14 mouse cellular contexts compared by ENCODE assay signal in the genomic region with DNA sequence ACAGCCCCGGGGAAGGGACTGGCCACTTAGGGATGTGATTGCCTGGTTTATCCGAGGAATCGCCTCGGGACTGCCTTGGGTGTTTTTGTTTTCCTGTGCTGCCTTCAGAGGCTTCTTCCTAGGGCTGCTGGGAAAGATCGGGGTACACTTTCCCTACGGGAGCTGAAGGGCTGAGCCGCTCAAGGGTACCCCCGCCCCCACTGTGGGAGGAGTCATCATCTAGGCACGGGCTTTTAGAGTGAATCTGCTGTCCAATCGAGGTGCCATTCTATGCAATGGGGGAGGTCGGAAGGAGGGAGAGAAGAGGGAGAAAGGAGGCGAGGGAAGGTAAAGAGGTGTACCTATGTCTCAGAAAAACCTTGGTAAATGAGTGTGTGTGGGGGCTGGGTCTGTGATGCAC. TPM values are rescaled to one million over a fixed set of nuclear protein-coding genes. Genes with fewer than 3 reads are reported as not detected.
DNase-seq lines count a peak whose midpoint lies in the region; ATAC-seq lines count a peak whose summit lies in the region.
"Had no signal": no experiment of that assay in that cellular context is flagged by ENCODE, and none has a peak within 500 bp of the region (broad histone marks: within the 10 kb centered on the region; RNA-seq: fewer than 3 reads in every experiment).

No protein-coding gene starts in this region.

- peak; percentile 41 for DNase-seq in right cerebral cortex, postnatal 4 days
- DNase-seq in right cerebral cortex, postnatal 14 days: no peak
- peak; percentile 92 for DNase-seq in midbrain, embryonic 11.5 days (ENCODE audit: low spot score, missing footprints)
- DNase-seq in adrenal gland, postnatal 14 days: no peak
- DNase-seq in kidney, postnatal 10 days: no peak
- no peak for DNase-seq in lung, postnatal 14 days
- DNase-seq: adrenal gland, postnatal 25 days; cerebellum, postnatal 14 days had no signal

- no peaks in the 10 kb centered on the region for H3K9me3 ChIP-seq in forebrain, embryonic 16.5 days (ENCODE audit: control insufficient read depth, low read length)
- no peaks in the 10 kb centered on the region for H3K9me3 ChIP-seq in midbrain, embryonic 11.5 days (ENCODE audit: control insufficient read depth, low read length)
- H3K9me3 ChIP-seq: liver, embryonic 12.5 days had no signal

- peaks cover 51% of the 10 kb centered on the region for H3K27me3 ChIP-seq in forebrain, embryonic 16.5 days (replicated peaks; ENCODE audit: control insufficient read depth, insufficient read depth, low read length)
- peaks cover 71% of the 10 kb centered on the region for H3K27me3 ChIP-seq in midbrain, embryonic 11.5 days (ENCODE audit: control insufficient read depth, insufficient read depth, low read length)

- peaks cover 18% of the 10 kb centered on the region for H3K4me1 ChIP-seq in forebrain, embryonic 16.5 days (replicated peaks; ENCODE audit: control insufficient read depth, insufficient read depth, low read length)
- H3K4me1 ChIP-seq in midbrain, embryonic 11.5 days (ENCODE audit: control insufficient read depth, insufficient read depth, low read length): peaks cover 13% of the 10 kb centered on the region

- WGBS in forebrain, embryonic 16.5 days: under 1% methylated on average over 12 of the region's 12 CpGs
- WGBS in midbrain, embryonic 11.5 days: under 1% methylated on average over 12 of the region's 12 CpGs

- no peaks in the 10 kb centered on the region for H3K36me3 ChIP-seq in forebrain, embryonic 16.5 days (ENCODE audit: control insufficient read depth, insufficient read depth)
- no peaks in the 10 kb centered on the region for H3K36me3 ChIP-seq in midbrain, embryonic 11.5 days (ENCODE audit: control insufficient read depth, insufficient read depth, low read length)
- H3K36me3 ChIP-seq: G1E; liver, embryonic 12.5 days had no signal

- H3K9ac ChIP-seq in forebrain, embryonic 16.5 days (replicated peaks; ENCODE audit: low read depth, low read length): peak overlapping the region; percentile 41; the same call in 1 of the 2 replicates
- H3K9ac ChIP-seq in midbrain, embryonic 11.5 days (ENCODE audit: low read length): no peak overlapping the region
- H3K9ac ChIP-seq: liver, embryonic 12.5 days had no signal

- peak overlapping the region; percentile 59 for H3K4me3 ChIP-seq in forebrain, embryonic 16.5 days (replicated peaks; ENCODE audit: low read length)
- peak overlapping the region; percentile 18; the same call in 1 of the 2 replicates for H3K4me3 ChIP-seq in midbrain, embryonic 11.5 days (ENCODE audit: low read depth, low read length)
- H3K4me3 ChIP-seq: liver, embryonic 12.5 days had no signal

- peak overlapping the region; percentile 61 for H3K4me2 ChIP-seq in forebrain, embryonic 16.5 days (ENCODE audit: low read length)
- peak overlapping the region; percentile 29 for H3K4me2 ChIP-seq in midbrain, embryonic 11.5 days
- H3K4me2 ChIP-seq: liver, embryonic 12.5 days had no signal

- H3K27ac ChIP-seq in forebrain, embryonic 16.5 days (ENCODE audit: low read length): peak overlapping the region; percentile 64
- no peak overlapping the region for H3K27ac ChIP-seq in midbrain, embryonic 11.5 days (ENCODE audit: low read depth, low read length)
- H3K27ac ChIP-seq: liver, embryonic 12.5 days had no signal

- peak; percentile 76 for ATAC-seq in forebrain, embryonic 16.5 days
- ATAC-seq in midbrain, embryonic 11.5 days (ENCODE audit: low FRiP score): peak; percentile 43; the same call in 1 of the 2 replicates
- ATAC-seq: liver, embryonic 12.5 days had no signal

RNA-seq across cellular contexts. Expression of a gene that starts 5.7 kb away (rescaled TPM):
- polyA plus RNA-seq in forebrain, embryonic 16.5 days (2015; fragmentation: Nextera tagmentation; extraction: Ambion mirVana): 5.9 and 7.7 TPM in 2 replicates
- 1.9 and 2.3 TPM in 2 replicates for polyA plus RNA-seq in midbrain, embryonic 11.5 days (2014; fragmentation: Nextera tagmentation; extraction: Ambion mirVana)
- total RNA-seq in adrenal gland, postnatal 14 days (2021): 0.26 TPM in 1 of 2 replicates, not detected in the other
- total RNA-seq: adrenal gland, postnatal 25 days; G1E; heart, postnatal 25 days; megakaryocyte, adult 5-6 weeks had no signal
- polyA plus RNA-seq: G1E; liver, embryonic 12.5 days; thymus, postnatal 0 days had no signal

RNA-seq across cellular contexts. Expression of a gene that starts 8.4 kb away (rescaled TPM):
- polyA plus RNA-seq in forebrain, embryonic 16.5 days (2015; fragmentation: Nextera tagmentation; extraction: Ambion mirVana): 11.3 and 12.3 TPM in 2 replicates
- polyA plus RNA-seq in midbrain, embryonic 11.5 days (2014; fragmentation: Nextera tagmentation; extraction: Ambion mirVana): 15.3 and 16.0 TPM in 2 replicates
- total RNA-seq in adrenal gland, postnatal 14 days (2021): 9.9 and 10.8 TPM in 2 replicates

RNA-seq across cellular contexts. Expression of a gene that starts 48.9 kb away (rescaled TPM):
- 30.3 and 33.3 TPM in 2 replicates for polyA plus RNA-seq in forebrain, embryonic 16.5 days (2015; fragmentation: Nextera tagmentation; extraction: Ambion mirVana)
- polyA plus RNA-seq in midbrain, embryonic 11.5 days (2014; fragmentation: Nextera tagmentation; extraction: Ambion mirVana): 3.2 and 3.3 TPM in 2 replicates
- total RNA-seq in adrenal gland, postnatal 14 days (2021): 11.5 and 16.0 TPM in 2 replicates
- polyA plus RNA-seq: G1E had no signal

Comparison
In these comparisons a context has a peak if more than half of its experiments do, and no peak if none do; other contexts are left out.
1. DNase-seq: peak in right cerebral cortex, postnatal 4 days (single experiment) and midbrain, embryonic 11.5 days (single experiment); none in right cerebral cortex, postnatal 14 days (single experiment), adrenal gland, postnatal 14 days (single experiment), kidney, postnatal 10 days (single experiment) and lung, postnatal 14 days (single experiment).